Mouse (Mus musculus) embryonic facial prominence, embryonic 12.5 days (tissue): Measurements from ENCODE around the gene Capzb. TPM values are rescaled to one million over a fixed set of nuclear protein-coding genes. Genes with fewer than 3 reads are reported as not detected.

Experiments
- ATAC-seq: fragments of 200-750 bp; cut with Nextera tagmentation; 2 replicates; pipeline ENCODE4 v1.8.0; 2017; ENCODE audit not compliant: insufficient number of reproducible peaks, insufficient read depth, low FRiP score, low TSS enrichment
- H3K27ac ChIP-seq: fragments of 300-500 bp; sonication (generic); 2 replicates; pipeline ENCODE4 v1.5.1; 2016; ENCODE audit warnings: mild to moderate bottlenecking
- H3K27me3 ChIP-seq: fragments of 300-500 bp; sonication (generic); 2 replicates; pipeline ENCODE4 v1.6.1; 2016; ENCODE audit warnings: mild to moderate bottlenecking, moderate library complexity
- H3K36me3 ChIP-seq: fragments of 300-500 bp; sonication (generic); 2 replicates; pipeline ENCODE4 v1.6.1; 2016; ENCODE audit warnings: mild to moderate bottlenecking
- H3K4me1 ChIP-seq: fragments of 300-500 bp; sonication (generic); 2 replicates; pipeline ENCODE4 v1.6.1; 2016
- H3K4me2 ChIP-seq: fragments of 300-500 bp; sonication (generic); replicated peaks from 2 replicates; pipeline ENCODE4 v1.6.1; 2016; ENCODE audit warnings: mild to moderate bottlenecking, moderate library complexity
- H3K4me3 ChIP-seq: fragments of 300-500 bp; sonication (generic); 2 replicates; pipeline ENCODE4 v1.5.1; 2016; ENCODE audit warnings: mild to moderate bottlenecking
- H3K9ac ChIP-seq: fragments of 300-500 bp; sonication (generic); 2 replicates; pipeline ENCODE4 v1.6.1; 2016; ENCODE audit warnings: mild to moderate bottlenecking, moderate library complexity
- H3K9me3 ChIP-seq: fragments of 300-500 bp; sonication (generic); 2 replicates; pipeline ENCODE4 v1.6.1; 2016; ENCODE audit warnings: mild to moderate bottlenecking, moderate library complexity
- WGBS: fragments of 180-500 bp; shearing (Covaris S2); methylation state at CpG from one replicate; pipeline ENCODE4 v1.1.7; 2016; 5-methylcytosine and 5-hydroxymethylcytosine counted together
- polyA plus RNA-seq: library from polyadenylated mRNA; unstranded; fragments of >200 nt; fragmentation: Nextera tagmentation; extraction: Ambion mirVana; gene quantifications from 2 replicates; pipeline ENCODE4 v1.2.1, GENCODE M21; 2016

Capzb gene
- polyA plus RNA-seq, 1 experiment from 2014 or later, result 415 TPM

DNA sequence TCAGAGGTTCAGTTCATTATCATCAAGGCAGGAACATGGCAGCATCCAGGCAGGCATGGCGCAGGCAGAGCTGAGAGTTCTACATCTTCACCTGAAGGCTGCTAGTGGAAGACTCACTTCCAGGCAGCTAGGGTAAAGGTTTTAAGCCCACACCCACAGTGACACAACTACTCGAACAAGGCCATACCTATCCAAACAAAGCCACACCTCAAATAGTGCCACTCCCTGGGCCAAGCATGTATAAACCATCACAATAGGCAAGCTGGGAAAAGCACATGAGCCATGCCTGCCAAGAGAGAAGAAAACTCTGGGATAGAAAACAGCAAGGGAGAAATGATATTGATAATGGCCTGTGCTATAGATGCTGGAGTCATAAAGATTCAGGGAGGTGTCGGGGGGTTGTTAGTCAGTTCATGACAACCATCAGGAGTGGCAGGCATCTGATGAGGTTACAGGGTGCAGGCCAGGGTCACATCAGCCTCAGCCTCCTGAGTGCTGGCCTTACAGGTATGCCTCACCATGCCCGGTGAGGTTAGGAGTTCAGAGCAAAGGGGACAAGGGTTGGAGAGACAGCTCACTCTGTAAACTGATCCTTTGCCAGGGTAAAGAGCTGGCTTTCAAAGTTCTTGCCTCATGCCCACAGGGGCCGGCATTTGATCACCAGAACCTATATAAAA is 6.8 kb upstream of the Capzb start:
- H3K4me2 ChIP-seq, result no peak overlapping the region
- H3K27ac ChIP-seq, result no peak overlapping the region
- no peak for ATAC-seq
- no peaks in the 10 kb centered on the region for H3K9me3 ChIP-seq
- H3K36me3 ChIP-seq, result no peaks in the 10 kb centered on the region
- no peaks in the 10 kb centered on the region for H3K27me3 ChIP-seq
- H3K4me3 ChIP-seq, result no peak overlapping the region
- 92% methylated on average over 5 of the region's 5 CpGs for WGBS
- no peaks in the 10 kb centered on the region for H3K4me1 ChIP-seq
- H3K9ac ChIP-seq, result no peak overlapping the region

DNA sequence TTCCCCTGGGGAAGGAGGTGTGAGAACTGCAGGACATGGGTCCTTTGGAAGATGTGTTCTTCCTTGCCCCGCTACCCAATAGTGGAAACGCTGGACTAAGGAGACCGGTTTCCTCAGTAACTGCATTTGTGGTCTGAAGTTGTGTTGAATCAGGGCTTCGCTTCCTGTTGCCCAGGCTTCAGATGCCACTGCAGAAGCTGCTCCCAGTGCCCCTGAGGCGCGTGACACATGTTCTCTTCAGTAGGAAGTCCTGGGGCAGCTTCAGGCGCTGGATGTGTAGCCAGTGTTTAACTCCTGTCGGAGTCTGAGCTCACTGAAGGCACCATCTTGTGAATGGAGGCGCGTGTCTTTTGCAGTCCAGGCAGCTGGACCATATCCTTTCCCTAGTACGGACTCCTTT is 4.8 kb upstream of the Capzb start:
- 83% methylated on average over 11 of the region's 11 CpGs for WGBS

DNA sequence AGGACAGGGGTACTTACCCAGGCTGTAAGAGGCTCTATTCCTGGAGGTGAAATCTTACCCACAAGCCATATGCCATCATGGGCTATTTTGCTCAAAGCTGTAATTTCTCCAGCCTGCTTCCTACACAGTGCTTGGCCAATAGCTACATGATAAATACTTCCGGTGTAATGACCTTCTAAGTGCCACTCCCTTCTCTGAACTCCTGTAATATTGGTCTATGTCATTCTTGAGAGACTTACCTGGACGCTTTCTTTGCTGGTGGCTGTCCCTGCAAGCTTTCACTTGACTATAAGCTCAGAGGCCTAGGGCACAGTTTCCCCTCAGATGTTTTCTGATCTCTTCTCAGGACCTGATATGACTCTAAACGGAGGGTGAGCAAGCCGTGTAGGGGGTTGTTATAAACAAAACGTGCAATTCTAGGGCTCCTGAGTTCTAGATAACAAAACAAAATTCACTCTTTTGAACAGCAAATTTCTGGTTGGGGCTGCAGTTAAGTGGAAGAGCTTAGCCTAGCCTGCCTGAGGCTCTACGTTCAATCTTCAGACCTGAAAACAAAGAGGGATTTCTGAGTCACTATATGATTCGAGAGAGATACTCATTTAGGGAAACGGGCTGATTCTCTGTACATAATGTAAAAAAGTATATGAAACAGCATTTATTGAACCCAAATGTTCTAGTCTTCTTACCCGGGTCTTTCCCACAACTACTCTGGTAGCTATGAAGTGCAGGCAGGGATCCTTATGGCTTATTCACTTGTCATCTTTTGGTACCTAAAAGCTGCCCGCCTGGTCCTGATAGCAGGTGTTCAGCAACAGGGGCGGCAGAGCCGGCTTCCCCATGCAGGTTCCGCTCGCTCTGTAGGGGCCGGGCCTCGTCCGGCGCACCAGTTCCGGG is 847 bp upstream of the Capzb start:
- 18% methylated on average over 19 of the region's 19 CpGs for WGBS
- Histone ChIP-seq H3K36me3 (0 out of 2 replicates have a peak, but pooled peaks cover 4% of the 10 kb centered on the region), H3K9ac (peak overlapping the region; percentile 98), H3K27me3 (no peaks in the 10 kb centered on the region), H3K27ac (peak overlapping the region; percentile 94), H3K9me3 (no peaks in the 10 kb centered on the region), H3K4me3 (peak overlapping the region; percentile 93), H3K4me1 (peaks cover 39% of the 10 kb centered on the region), H3K4me2 (peak overlapping the region; percentile 98)
- peak; percentile 76; the same call in 1 of the 2 replicates for ATAC-seq

More for the DNA sequence above, 4.8 kb upstream of the Capzb start:
- ATAC-seq, result no peak
- no peak overlapping the region for H3K4me2 ChIP-seq
- H3K27ac ChIP-seq, result no peak overlapping the region
- H3K9ac ChIP-seq, result no peak overlapping the region
- peaks cover 13% of the 10 kb centered on the region for H3K4me1 ChIP-seq
- no peak overlapping the region for H3K4me3 ChIP-seq
- H3K27me3 ChIP-seq, result no peaks in the 10 kb centered on the region
- no peaks in the 10 kb centered on the region for H3K9me3 ChIP-seq
- no peaks in the 10 kb centered on the region for H3K36me3 ChIP-seq

DNA sequence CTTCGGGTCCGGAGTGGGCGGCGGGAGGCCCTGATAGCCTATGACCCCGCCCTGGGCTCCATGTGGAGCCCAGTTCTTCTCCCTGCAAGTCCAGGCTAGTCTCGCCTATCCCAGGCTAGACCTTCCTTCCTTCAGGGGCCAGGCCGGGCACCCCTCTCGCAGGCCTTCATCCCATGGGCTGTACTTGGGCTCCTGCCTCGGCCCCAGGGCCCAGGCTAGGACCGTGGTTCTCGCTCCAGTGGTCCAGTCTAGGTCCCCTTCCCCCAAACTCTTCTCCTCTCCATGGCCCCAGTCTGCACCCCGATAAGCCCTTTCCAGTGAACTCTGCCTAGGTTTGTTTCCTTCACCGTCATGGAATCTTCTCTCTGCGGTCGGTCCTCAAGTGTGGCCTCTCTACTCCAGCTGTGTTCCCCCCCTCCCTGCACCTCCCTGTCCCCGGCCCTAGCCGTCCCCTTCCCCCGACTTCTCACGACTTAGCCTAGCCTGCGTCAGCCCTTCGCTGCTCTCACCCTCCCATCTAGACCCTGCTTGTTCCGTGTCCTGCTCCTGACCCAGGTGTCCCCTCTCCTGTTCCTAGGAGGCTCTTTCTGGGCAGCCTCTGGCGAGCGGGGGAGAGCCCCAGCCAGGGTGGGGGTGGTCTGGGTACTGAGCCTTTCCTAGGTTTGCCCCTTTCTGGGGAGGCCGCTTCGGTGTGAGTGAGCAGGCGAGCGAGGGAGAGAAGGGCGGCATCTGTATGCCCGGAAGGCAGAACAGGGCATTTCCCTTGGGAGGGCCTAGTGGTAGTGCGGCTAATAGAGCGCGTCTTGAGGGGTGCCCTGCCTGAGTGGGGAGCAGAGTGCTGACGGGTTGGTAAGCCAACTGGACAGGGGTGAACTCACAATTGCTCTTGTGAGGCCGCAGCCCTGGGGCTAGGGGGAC is 736 bp downstream of the Capzb start:
- peak overlapping the region; percentile 98 for H3K9ac ChIP-seq
- H3K4me3 ChIP-seq, result peak overlapping the region; percentile 93
- ATAC-seq, result peak; percentile 61
- no peaks in the 10 kb centered on the region for H3K27me3 ChIP-seq
- H3K4me2 ChIP-seq, result peak overlapping the region; percentile 98
- H3K36me3 ChIP-seq, result 0 out of 2 replicates have a peak, but pooled peaks cover 4% of the 10 kb centered on the region
- peak overlapping the region; percentile 94 for H3K27ac ChIP-seq
- peaks cover 51% of the 10 kb centered on the region for H3K4me1 ChIP-seq
- H3K9me3 ChIP-seq, result no peaks in the 10 kb centered on the region
- WGBS, result 3% methylated on average over 35 of the region's 35 CpGs

DNA sequence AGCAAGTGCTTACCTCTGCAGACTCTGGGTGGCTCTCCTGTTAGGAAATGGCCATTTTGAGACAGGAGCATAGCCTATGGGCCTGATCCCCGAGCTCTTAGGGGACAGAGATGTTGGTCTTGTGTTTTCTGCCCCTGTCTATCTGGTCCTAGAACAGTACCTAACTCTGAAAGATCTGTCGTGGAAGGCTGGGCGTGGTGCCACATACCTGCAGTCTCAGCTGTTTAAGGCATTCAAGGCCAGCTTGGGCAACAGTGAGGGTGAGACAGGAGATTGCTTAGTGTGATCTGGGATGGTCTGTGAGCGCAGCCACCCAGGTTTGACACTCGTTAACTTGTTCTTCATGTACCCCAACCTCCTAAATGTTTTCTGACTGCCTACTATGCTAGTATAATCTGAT is 2.4 kb downstream of the Capzb start:
- Histone ChIP-seq H3K36me3 (peaks cover 11% of the 10 kb centered on the region; the same call in 1 of the 2 replicates), H3K27ac (no peak overlapping the region), H3K27me3 (no peaks in the 10 kb centered on the region), H3K4me1 (peaks cover 51% of the 10 kb centered on the region), H3K9me3 (no peaks in the 10 kb centered on the region), H3K9ac (peak overlapping the region; percentile 98; the same call in 1 of the 2 replicates), H3K4me3 (peak overlapping the region; percentile 93; the same call in 1 of the 2 replicates), H3K4me2 (peak overlapping the region; percentile 98)
- no peak for ATAC-seq
- 78% methylated on average over 5 of the region's 5 CpGs for WGBS

DNA sequence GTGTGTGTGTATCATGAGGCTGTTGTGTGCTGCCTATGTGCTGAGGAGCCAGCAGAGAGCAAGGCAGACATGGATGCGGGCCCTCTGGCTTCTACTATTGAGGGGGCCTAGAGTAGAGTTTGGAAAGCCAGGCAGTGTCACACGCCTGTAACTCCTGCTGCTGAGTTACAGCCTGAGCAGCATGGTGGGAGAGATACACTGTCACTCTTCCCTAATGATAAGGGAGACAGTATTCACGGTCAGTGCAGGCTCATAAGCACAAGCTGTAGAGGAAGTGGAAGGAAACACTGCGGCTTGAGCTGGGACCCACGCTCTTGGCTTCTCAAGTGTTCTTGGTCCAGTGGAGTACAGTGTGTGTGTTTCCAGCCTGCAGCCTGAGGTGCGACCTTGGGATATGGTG is 3.8 kb downstream of the Capzb start:
- Histone ChIP-seq H3K4me2 (no peak overlapping the region), H3K27me3 (no peaks in the 10 kb centered on the region), H3K4me1 (peaks cover 46% of the 10 kb centered on the region), H3K36me3 (peaks cover 12% of the 10 kb centered on the region; the same call in 1 of the 2 replicates), H3K27ac (no peak overlapping the region), H3K9me3 (no peaks in the 10 kb centered on the region), H3K4me3 (no peak overlapping the region), H3K9ac (no peak overlapping the region; the same call in 1 of the 2 replicates)
- ATAC-seq, result no peak
- 80% methylated on average over 6 of the region's 6 CpGs for WGBS

DNA sequence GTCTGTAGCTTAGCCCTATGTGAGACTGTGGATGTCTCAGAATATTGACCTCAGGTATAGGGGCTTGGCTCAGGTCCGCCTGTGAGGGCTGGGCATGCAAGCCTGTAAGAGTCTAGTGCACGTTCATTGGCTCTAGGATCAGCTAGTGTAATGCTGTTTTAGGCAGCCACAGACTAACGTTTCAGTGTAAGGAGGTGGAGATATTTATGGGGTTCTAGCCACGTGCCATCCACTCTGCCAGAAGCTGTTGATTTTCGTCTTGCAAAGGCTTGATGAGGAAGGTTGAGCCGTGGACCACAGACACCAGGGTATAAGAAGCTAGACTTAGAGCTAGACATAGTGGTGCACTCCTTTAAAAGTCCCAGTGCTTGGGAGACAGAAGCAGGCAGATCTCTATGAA is 4.2 kb downstream of the Capzb start:
- 84% methylated on average over 6 of the region's 6 CpGs for WGBS
- no peak for ATAC-seq

DNA sequence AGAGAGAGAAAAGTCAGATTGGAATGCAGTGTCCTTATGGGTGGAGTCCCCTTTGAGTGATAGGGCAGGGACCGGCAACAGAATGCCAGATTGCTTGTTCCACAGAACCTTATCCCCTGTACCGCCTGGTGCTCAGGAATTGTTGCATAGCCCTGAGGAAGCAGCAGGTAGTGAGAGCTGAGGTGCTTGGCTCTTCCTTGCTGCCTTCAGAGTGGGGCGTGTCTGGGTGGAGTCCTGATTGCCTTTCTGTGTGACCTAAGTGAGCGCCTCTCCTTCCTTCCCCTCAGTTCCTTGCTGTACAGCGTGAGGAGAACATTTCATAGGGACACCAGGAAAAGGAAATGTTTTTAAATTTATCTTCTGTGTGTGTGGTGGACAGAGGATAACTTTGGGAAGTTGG is 4.8 kb downstream of the Capzb start:
- Histone ChIP-seq H3K27ac (no peak overlapping the region), H3K4me1 (peaks cover 38% of the 10 kb centered on the region), H3K9me3 (no peaks in the 10 kb centered on the region), H3K36me3 (peaks cover 12% of the 10 kb centered on the region; the same call in 1 of the 2 replicates), H3K4me2 (no peak overlapping the region), H3K9ac (no peak overlapping the region), H3K27me3 (no peaks in the 10 kb centered on the region), H3K4me3 (no peak overlapping the region)
- WGBS, result 73% methylated on average over 5 of the region's 5 CpGs
- no peak for ATAC-seq

More for the DNA sequence above, 4.2 kb downstream of the Capzb start:
- no peak overlapping the region for H3K27ac ChIP-seq
- H3K4me1 ChIP-seq, result peaks cover 41% of the 10 kb centered on the region
- H3K4me3 ChIP-seq, result no peak overlapping the region
- H3K9ac ChIP-seq, result no peak overlapping the region
- no peaks in the 10 kb centered on the region for H3K9me3 ChIP-seq
- H3K36me3 ChIP-seq, result peaks cover 12% of the 10 kb centered on the region; the same call in 1 of the 2 replicates
- no peaks in the 10 kb centered on the region for H3K27me3 ChIP-seq
- no peak overlapping the region for H3K4me2 ChIP-seq

DNA sequence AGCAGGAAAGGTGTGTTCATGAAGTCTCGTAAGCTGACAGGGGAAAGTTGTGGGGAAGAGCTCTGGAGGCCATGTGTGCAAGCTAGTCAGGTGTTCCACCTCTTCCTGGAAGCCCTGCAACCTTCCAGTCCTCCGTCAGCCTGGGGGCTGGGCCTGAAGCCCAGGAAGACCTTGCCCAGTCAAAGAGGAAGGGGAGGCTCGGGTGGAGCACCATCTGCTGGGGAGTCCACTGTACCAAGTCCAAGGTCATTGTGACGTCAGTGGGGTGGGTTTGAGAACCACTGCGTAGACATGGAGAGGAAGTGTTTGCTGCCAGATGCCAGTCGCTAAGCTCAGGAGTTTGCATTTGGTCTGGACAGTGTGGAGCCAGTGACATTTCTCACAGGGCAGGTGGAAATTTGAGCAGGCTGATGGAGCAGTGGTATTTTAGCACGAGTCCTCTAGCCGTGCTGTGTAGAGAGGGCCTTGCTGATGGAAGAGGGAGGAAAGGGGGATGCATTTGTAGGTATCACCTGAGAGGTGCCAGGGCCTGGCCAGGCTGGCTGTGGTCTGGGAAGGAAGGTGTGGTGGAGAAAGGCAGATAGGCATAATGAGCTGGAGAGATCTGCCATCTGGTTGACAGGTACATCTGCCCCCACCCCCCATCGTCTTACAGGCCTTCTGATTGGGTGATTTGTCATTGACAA is 5.4 kb downstream of the Capzb start:
- H3K27ac ChIP-seq, result no peak overlapping the region
- WGBS, result 71% methylated on average over 9 of the region's 9 CpGs
- no peak for ATAC-seq
- H3K36me3 ChIP-seq, result peaks cover 12% of the 10 kb centered on the region; the same call in 1 of the 2 replicates
- no peak overlapping the region for H3K9ac ChIP-seq
- no peaks in the 10 kb centered on the region for H3K27me3 ChIP-seq
- no peak overlapping the region for H3K4me2 ChIP-seq
- H3K9me3 ChIP-seq, result no peaks in the 10 kb centered on the region
- no peak overlapping the region for H3K4me3 ChIP-seq
- peaks cover 38% of the 10 kb centered on the region for H3K4me1 ChIP-seq

DNA sequence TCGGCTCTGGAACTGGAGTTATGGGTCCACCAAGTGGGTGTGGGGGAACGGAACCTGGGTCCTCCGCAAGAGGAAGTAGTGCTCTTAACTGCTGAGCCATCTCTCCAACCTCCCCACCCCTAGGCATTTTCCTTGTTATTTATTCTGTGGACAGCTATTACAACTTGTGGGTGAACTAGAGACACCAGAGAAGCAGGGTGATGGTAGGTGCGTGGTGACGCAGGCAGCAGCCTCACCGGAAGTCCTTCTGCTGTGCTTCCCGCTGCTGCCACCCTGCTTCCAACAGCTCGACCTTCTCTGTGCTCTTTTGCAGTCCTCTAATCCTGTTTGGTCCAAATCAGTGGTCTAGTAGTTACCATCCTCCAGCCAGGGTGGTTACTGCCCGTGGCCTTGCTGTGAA is 6.4 kb downstream of the Capzb start:
- Histone ChIP-seq H3K27ac (no peak overlapping the region), H3K4me1 (peaks cover 32% of the 10 kb centered on the region), H3K4me3 (no peak overlapping the region), H3K36me3 (peaks cover 12% of the 10 kb centered on the region; the same call in 1 of the 2 replicates), H3K4me2 (no peak overlapping the region), H3K9me3 (no peaks in the 10 kb centered on the region), H3K27me3 (no peaks in the 10 kb centered on the region), H3K9ac (no peak overlapping the region)
- 88% methylated on average over 9 of the region's 9 CpGs for WGBS
- no peak for ATAC-seq
